Mouse (Mus musculus) embryonic facial prominence, embryonic 15.5 days (tissue): Measurements from ENCODE around the gene 4930522H14Rik. TPM values are rescaled to one million over a fixed set of nuclear protein-coding genes. Genes with fewer than 3 reads are reported as not detected.

Experiments
- ATAC-seq: fragments of 200-750 bp; cut with Nextera tagmentation; 2 replicates; pipeline ENCODE4 v1.8.0; 2017; ENCODE audit warnings: low read depth, moderate TSS enrichment; ENCODE audit not compliant: insufficient number of reproducible peaks, low FRiP score, low TSS enrichment
- H3K27ac ChIP-seq: fragments of 300-500 bp; sonication (generic); replicated peaks from 2 replicates; pipeline ENCODE4 v1.5.1; 2015; ENCODE audit warnings: mild to moderate bottlenecking, inconsistent platforms
- H3K27me3 ChIP-seq: fragments of 300-500 bp; sonication (generic); 2 replicates; pipeline ENCODE4 v1.6.1; 2015; ENCODE audit warnings: inconsistent platforms
- H3K36me3 ChIP-seq: fragments of 300-500 bp; sonication (generic); 2 replicates; pipeline ENCODE4 v1.6.1; 2015; ENCODE audit warnings: mild to moderate bottlenecking, inconsistent platforms
- H3K4me1 ChIP-seq: fragments of 300-500 bp; sonication (generic); 2 replicates; pipeline ENCODE4 v1.6.1; 2015; ENCODE audit warnings: inconsistent platforms
- H3K4me2 ChIP-seq: fragments of 300-500 bp; sonication (generic); replicated peaks from 2 replicates; pipeline ENCODE4 v1.6.1; 2015; ENCODE audit warnings: mild to moderate bottlenecking, inconsistent platforms
- H3K4me3 ChIP-seq: fragments of 300-500 bp; sonication (generic); replicated peaks from 2 replicates; pipeline ENCODE4 v1.5.1; 2015; ENCODE audit warnings: mild to moderate bottlenecking, inconsistent platforms
- H3K9ac ChIP-seq: fragments of 300-500 bp; sonication (generic); 2 replicates; pipeline ENCODE4 v1.6.1; 2015; ENCODE audit warnings: inconsistent platforms
- H3K9me3 ChIP-seq: fragments of 300-500 bp; sonication (generic); replicated peaks from 2 replicates; pipeline ENCODE4 v1.6.1; 2016; ENCODE audit warnings: inconsistent platforms
- WGBS: fragments of 180-500 bp; shearing (Covaris S2); methylation state at CpG from one replicate; pipeline ENCODE4 v1.1.7; 2015; 5-methylcytosine and 5-hydroxymethylcytosine counted together
- polyA plus RNA-seq: library from polyadenylated mRNA; unstranded; fragments of >200 nt; fragmentation: Nextera tagmentation; extraction: Ambion mirVana; gene quantifications from 2 replicates; pipeline ENCODE4 v1.2.1, GENCODE M21; 2015

Gene 4930522H14Rik
- polyA plus RNA-seq, 1 experiment from 2014 or later = not detected

DNA sequence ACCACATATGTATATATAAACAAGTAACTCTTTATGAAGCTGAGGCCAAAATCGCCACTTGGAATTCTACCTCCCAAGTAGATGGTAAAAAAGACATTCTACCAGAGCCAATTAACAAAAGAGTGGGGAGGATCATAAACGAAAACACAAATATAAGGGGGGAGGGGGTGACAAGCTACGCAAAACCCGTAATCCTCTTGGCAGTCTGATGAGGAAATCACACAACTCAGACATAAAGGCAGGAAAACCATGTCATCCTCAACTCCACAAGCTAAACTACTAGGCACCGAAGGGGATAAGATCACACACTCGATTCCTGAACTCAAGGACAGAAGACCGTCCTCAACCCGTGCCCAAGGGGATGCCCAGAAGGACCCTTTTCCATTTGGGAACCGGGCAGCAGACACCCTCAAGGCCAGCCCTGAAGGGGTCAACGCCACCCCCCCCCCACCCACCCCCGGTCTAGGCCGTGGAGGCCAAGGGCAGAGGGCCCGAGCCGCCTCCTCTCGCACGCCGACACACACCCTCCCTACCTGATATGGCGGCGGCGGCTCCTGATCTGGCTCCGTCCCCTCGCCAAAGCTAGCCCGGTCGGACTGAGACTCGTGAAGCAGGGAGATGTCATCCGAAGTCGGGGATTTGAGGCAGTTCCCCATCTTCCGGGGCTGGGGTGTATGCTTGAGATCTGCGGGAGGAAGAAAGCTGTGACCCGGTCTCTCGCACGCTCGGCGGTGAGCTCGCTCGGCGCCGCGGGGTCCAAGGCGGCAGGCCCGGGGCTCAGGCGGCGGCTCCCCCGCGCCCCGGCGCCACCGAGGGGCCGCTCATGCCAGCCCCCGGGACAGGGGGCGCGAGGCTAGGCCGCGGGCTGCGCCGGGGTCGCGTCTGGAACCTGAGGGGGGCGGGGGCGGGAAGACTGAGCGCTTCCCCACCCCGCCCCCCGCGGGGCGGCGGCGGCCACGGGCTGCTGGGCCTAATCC, 55.2 kb downstream of the 4930522H14Rik start:
- WGBS = under 1% methylated on average over 68 of the region's 68 CpGs
- no peaks in the 10 kb centered on the region for H3K9me3 ChIP-seq
- peak overlapping the region; percentile 88 for H3K4me3 ChIP-seq

DNA sequence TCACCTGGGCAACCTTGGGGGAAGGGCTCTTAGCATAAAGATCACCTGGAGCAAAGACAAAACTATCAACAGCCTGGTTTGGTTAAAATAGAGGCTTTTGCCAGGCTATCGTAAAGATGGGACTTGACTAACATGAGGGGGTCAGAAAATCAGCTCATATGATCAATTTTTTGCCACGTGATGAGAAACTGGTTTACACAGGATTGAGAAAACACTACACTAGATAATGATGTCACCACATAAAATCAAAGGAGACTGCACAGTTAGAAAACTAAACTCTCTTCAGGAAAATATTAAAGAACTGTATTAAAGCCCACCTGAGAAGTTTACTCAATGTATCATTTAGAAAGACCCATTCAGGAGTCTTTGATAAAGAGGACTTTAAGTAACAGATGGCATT, 56.0 kb downstream of the 4930522H14Rik start:
- 39% methylated on average over 2 of the region's 2 CpGs for WGBS

More for the DNA sequence above, 55.2 kb downstream of the 4930522H14Rik start:
- no peaks in the 10 kb centered on the region for H3K27me3 ChIP-seq
- peak overlapping the region; percentile 63 for H3K4me2 ChIP-seq
- H3K27ac ChIP-seq = peak overlapping the region; percentile 90
- H3K36me3 ChIP-seq = peaks cover 6% of the 10 kb centered on the region; the same call in 1 of the 2 replicates
- H3K4me1 ChIP-seq = peaks cover 6% of the 10 kb centered on the region
- H3K9ac ChIP-seq = peak overlapping the region; percentile 93
- ATAC-seq = peak; percentile 61

DNA sequence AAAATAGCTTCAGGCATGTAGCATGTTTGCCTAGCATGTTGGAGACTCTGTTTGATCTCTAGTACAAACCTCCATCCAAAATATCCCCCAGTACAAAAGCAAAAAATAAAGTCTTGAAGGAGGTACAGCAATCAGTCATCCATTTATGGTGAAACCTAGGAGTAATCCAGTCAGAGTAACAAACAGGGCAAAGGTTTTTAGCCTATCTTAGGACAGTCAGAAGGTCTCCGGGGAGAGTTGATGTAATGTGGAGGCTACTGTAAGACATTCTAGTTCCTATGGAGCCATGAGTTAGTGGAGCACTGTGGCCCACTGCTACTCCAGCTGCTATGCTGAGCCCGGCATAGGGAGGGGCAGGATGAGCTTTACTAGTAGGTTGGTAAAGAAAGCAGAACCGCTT, 58.5 kb downstream of the 4930522H14Rik start:
- 85% methylated on average over 3 of the region's 3 CpGs for WGBS
- no peak overlapping the region for H3K4me3 ChIP-seq
- ATAC-seq = no peak
- no peaks in the 10 kb centered on the region for H3K27me3 ChIP-seq
- no peak overlapping the region for H3K9ac ChIP-seq
- H3K4me1 ChIP-seq = peaks cover 6% of the 10 kb centered on the region
- no peak overlapping the region for H3K27ac ChIP-seq
- H3K36me3 ChIP-seq = peaks cover 6% of the 10 kb centered on the region; the same call in 1 of the 2 replicates
- no peak overlapping the region for H3K4me2 ChIP-seq
- H3K9me3 ChIP-seq = no peaks in the 10 kb centered on the region

More for the DNA sequence above, 56.0 kb downstream of the 4930522H14Rik start:
- no peaks in the 10 kb centered on the region for H3K9me3 ChIP-seq
- peaks cover 6% of the 10 kb centered on the region; the same call in 1 of the 2 replicates for H3K36me3 ChIP-seq
- no peak overlapping the region for H3K27ac ChIP-seq
- H3K9ac ChIP-seq = no peak overlapping the region
- peak overlapping the region; percentile 88 for H3K4me3 ChIP-seq
- H3K27me3 ChIP-seq = no peaks in the 10 kb centered on the region
- H3K4me1 ChIP-seq = peaks cover 6% of the 10 kb centered on the region
- ATAC-seq = no peak
- H3K4me2 ChIP-seq = peak overlapping the region; percentile 63

DNA sequence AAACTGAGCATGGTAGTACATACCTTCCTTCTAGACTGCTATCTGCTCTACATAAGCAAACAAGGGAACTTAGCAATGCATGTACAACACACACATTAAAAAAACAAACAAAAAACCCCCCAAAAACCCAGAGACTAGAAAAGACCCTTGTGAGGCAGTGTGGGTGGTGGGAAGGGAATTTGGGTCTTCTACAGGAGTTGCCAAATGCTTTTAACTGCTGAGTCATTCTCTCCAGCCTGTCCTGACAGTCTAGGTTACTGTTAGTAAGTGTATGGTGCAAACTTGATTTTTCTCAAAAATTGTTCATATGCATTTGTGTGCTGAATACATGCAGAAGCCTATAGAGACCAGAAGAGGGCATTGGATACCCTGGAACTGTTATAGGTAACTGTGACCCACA, 59.5 kb downstream of the 4930522H14Rik start:
- Histone ChIP-seq H3K4me1 (peaks cover 6% of the 10 kb centered on the region), H3K27ac (no peak overlapping the region), H3K9me3 (no peaks in the 10 kb centered on the region), H3K4me2 (no peak overlapping the region), H3K9ac (no peak overlapping the region), H3K27me3 (no peaks in the 10 kb centered on the region), H3K36me3 (peaks cover 6% of the 10 kb centered on the region; the same call in 1 of the 2 replicates), H3K4me3 (no peak overlapping the region)
- no peak for ATAC-seq

DNA sequence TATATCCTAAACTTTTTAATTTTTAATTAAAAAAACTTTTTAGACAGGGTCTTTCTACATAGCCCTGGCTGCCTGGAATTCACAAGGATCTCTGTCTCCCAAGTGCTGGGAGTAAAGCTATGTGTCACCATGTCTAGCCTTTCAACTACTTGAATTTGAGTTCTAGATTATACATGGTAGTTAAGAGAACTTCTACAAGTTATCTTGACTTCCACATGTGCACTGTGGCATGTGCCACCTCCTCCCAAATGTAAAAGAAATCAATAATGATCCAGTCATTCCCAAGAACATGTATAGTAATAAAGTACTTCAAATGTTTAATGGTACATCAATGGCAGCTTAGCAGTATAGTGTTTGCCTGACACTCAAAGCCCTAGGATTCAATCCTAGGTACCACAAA, 63.4 kb downstream of the 4930522H14Rik start:
- no peaks in the 10 kb centered on the region for H3K4me1 ChIP-seq
- H3K4me3 ChIP-seq = no peak overlapping the region
- H3K27me3 ChIP-seq = no peaks in the 10 kb centered on the region
- no peak overlapping the region for H3K4me2 ChIP-seq
- H3K9ac ChIP-seq = no peak overlapping the region
- no peak for ATAC-seq
- H3K27ac ChIP-seq = no peak overlapping the region
- no peaks in the 10 kb centered on the region for H3K9me3 ChIP-seq
- peaks cover 4% of the 10 kb centered on the region; the same call in 1 of the 2 replicates for H3K36me3 ChIP-seq

DNA sequence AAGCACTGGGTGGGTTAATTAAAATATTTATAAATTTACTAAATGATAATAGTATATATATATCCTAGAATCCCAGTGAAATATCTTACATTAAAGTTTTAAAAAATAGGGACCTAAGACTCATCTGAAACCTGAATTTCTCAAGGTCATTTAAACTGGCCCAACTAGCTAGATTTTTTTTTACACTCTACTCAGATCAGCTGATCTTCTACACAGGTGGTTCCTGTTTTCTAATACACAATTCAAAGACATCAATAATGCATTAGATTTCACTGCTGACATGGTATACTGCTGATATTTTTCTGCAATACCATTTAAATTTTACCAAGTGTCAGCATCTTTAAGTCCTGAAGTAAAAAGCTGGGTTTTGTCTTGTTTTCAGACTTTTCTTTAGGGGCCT, 67.2 kb downstream of the 4930522H14Rik start:
- H3K36me3 ChIP-seq = no peaks in the 10 kb centered on the region
- no peaks in the 10 kb centered on the region for H3K9me3 ChIP-seq
- H3K4me2 ChIP-seq = no peak overlapping the region
- H3K4me3 ChIP-seq = no peak overlapping the region
- no peaks in the 10 kb centered on the region for H3K27me3 ChIP-seq
- no peak for ATAC-seq
- H3K9ac ChIP-seq = no peak overlapping the region
- peaks cover 17% of the 10 kb centered on the region for H3K4me1 ChIP-seq
- H3K27ac ChIP-seq = no peak overlapping the region

DNA sequence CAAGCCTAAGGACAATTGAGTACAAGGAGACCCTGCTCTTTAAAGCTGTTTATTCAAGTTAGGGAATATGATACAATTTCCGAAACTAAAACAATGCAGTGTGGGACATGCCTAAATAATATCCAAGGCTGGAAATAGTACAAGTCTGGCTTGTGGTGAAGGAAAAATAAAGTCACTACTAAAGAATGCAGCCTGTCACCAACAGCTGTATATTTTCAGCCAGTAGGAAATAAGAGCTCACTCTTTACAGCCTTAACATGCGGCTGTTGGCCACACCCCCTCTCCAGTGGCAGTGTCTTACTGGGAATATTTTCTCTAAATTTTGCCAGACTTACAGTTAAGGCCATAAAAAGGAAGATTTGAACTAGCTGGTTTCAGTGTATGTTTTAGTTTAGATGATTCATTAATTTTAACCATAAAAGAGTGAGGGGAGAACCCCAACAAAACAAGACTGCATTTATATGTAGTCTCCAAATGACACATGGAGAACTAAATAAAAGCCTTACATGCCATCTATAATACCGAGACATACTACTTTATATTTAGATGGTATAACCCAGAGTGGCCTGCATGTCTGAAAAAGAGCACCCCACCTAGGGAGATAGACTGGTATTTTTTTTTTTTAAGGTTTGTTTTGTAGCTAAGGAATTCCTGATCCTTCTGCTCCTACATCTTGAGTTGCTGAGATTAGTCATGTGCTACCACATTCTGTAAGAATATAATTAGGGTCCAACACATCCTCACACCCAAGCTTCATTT, 70.5 kb downstream of the 4930522H14Rik start:
- peak overlapping the region; percentile 19; the same call in 1 of the 2 replicates for H3K4me2 ChIP-seq
- no peaks in the 10 kb centered on the region for H3K9me3 ChIP-seq
- no peak overlapping the region for H3K4me3 ChIP-seq
- peak; percentile 88 for ATAC-seq
- WGBS = 18% methylated on average over 3 of the region's 3 CpGs
- peaks cover 17% of the 10 kb centered on the region for H3K4me1 ChIP-seq
- no peaks in the 10 kb centered on the region for H3K36me3 ChIP-seq
- H3K9ac ChIP-seq = no peak overlapping the region
- H3K27ac ChIP-seq = peak overlapping the region; percentile 90
- H3K27me3 ChIP-seq = no peaks in the 10 kb centered on the region

DNA sequence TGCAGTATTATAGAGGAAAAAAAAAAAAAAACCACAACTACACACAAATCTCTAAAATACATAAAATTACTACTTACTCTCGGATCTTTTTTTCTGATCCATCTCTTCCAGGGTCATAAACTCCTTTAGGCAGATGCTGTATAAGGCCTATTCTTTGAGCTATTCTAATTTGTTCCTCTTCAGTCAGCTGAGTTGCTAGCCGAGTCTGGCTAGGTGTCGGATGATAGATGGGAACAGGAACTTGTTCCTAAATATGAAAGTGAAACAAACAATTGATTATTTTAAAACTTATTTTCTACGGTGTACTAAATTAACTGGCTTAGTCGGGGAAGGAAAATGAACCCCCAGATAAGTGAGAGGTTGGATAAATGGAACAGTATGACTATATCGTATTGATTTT, 74.3 kb downstream of the 4930522H14Rik start:
- 82% methylated on average over 6 of the region's 6 CpGs for WGBS
- ATAC-seq = no peak
- Histone ChIP-seq H3K4me1 (peaks cover 17% of the 10 kb centered on the region), H3K4me3 (no peak overlapping the region), H3K9ac (no peak overlapping the region), H3K27ac (no peak overlapping the region), H3K36me3 (peaks cover 10% of the 10 kb centered on the region; the same call in 1 of the 2 replicates), H3K27me3 (no peaks in the 10 kb centered on the region), H3K9me3 (no peaks in the 10 kb centered on the region), H3K4me2 (no peak overlapping the region)

Other genes starting within 250 kb of the 4930522H14Rik start
- gene Ttc39a, start 124.7 kb downstream of the 4930522H14Rik start, polyA plus RNA-seq = 6.6 and 7.5 TPM in 2 replicates
- 53.5 and 54.0 TPM in 2 replicates for gene Rnf11, start 46.6 kb downstream of the 4930522H14Rik start, polyA plus RNA-seq
- 22.5 and 25.7 TPM in 2 replicates for gene Cdkn2c, start 135.9 kb upstream of the 4930522H14Rik start, polyA plus RNA-seq
- 23.1 and 25.1 TPM in 2 replicates for gene Faf1, start 145.3 kb upstream of the 4930522H14Rik start, polyA plus RNA-seq